Mouse (Mus musculus) heart, adult 9 months (tissue): ENCODE results near the gene Adgrl4.
A peak's percentile ranks its signal among the peaks of the same experiment; 100 is the strongest.

Experiments
- DNase-seq, 2 experiments: peaks; one replicate each; pipeline ENCODE4 v3.0.0; 2022; ENCODE audit warnings: low spot score in 2 of 2

The Adgrl4 gene

GRCm38 (mm10) chr3:151437693-151438092 is at the start of gene Adgrl4:
Gene Adgrl4 (plus strand): TSS chr3:151437887.
- peak; percentile 53 to 74 for DNase-seq

GRCm38 (mm10) chr3:151390912-151391311 is 46.8 kb upstream of the Adgrl4 start:
- no peak for DNase-seq

- DNase-seq, result no peak
Observed at GRCm38 (mm10) chr3:151392891-151393290, 44.8 kb upstream of the Adgrl4 start.

GRCm38 (mm10) chr3:151393330-151393729 is 44.4 kb upstream of the Adgrl4 start:
- DNase-seq, result no peak

- DNase-seq, result no peak
Observed at GRCm38 (mm10) chr3:151399270-151399669, 38.4 kb upstream of the Adgrl4 start.

- no peak for DNase-seq
Observed at GRCm38 (mm10) chr3:151411031-151411430, 26.7 kb upstream of the Adgrl4 start.

GRCm38 (mm10) chr3:151411488-151411887 is 26.2 kb upstream of the Adgrl4 start:
- no peak for DNase-seq

GRCm38 (mm10) chr3:151416931-151417330 is 20.8 kb upstream of the Adgrl4 start:
- DNase-seq, result no peak

GRCm38 (mm10) chr3:151417688-151418572 is 19.8 kb upstream of the Adgrl4 start:
- peak; percentile 13 to 26 for DNase-seq

- peak; percentile 50 to 85 for DNase-seq
Observed at GRCm38 (mm10) chr3:151424326-151425207, 13.1 kb upstream of the Adgrl4 start.

GRCm38 (mm10) chr3:151430106-151430505 is 7.6 kb upstream of the Adgrl4 start:
- no peak for DNase-seq

- DNase-seq, result no peak
Observed at GRCm38 (mm10) chr3:151431507-151431906, 6.2 kb upstream of the Adgrl4 start.

GRCm38 (mm10) chr3:151438364-151438763 is 677 bp downstream of the Adgrl4 start:
- no peak for DNase-seq

GRCm38 (mm10) chr3:151439976-151440375 is 2.3 kb downstream of the Adgrl4 start:
- DNase-seq, result peak in 1 of 2 experiments; percentile 46

GRCm38 (mm10) chr3:151442026-151442425 is 4.3 kb downstream of the Adgrl4 start:
- DNase-seq, result no peak

GRCm38 (mm10) chr3:151443486-151443885 is 5.8 kb downstream of the Adgrl4 start:
- peak in 1 of 2 experiments; percentile 29 for DNase-seq

GRCm38 (mm10) chr3:151444284-151444683 is 6.6 kb downstream of the Adgrl4 start:
- no peak for DNase-seq

GRCm38 (mm10) chr3:151445936-151446335 is 8.2 kb downstream of the Adgrl4 start:
- DNase-seq, result no peak

GRCm38 (mm10) chr3:151454985-151455701 is 17.5 kb downstream of the Adgrl4 start:
- DNase-seq, result no peak

- no peak for DNase-seq
Observed at GRCm38 (mm10) chr3:151459430-151460190, 21.9 kb downstream of the Adgrl4 start.

GRCm38 (mm10) chr3:151465215-151465614 is 27.5 kb downstream of the Adgrl4 start:
- DNase-seq, result no peak
